ENCODE assay signal across 27 mouse cellular contexts in genomic region chr4:32174771-32175170, GRCm38 (mm10).
DNase-seq lines count a peak whose midpoint lies in the region; ATAC-seq lines count a peak whose summit lies in the region.
"Had no signal": no experiment of that assay in that cellular context is flagged by ENCODE, and none has a peak within 500 bp of the region (broad histone marks: within the 10 kb centered on the region; RNA-seq: fewer than 3 reads in every experiment).

No protein-coding gene starts in this region.

- no peak overlapping the region for H3K9ac ChIP-seq in neural tube, embryonic 13.5 days
- H3K9ac ChIP-seq: heart, embryonic 12.5 days; limb, embryonic 15.5 days; liver, embryonic 15.5 days; lung, embryonic 15.5 days; midbrain, embryonic 13.5 days had no signal

- DNase-seq in adrenal gland, postnatal 25 days: peak; percentile 35
- DNase-seq in adrenal gland, postnatal 10 days: no peak
- no peak for DNase-seq in neural tube, embryonic 10.5 days (ENCODE audit: extremely low spot score, low spot score)
- peak; percentile 26 for DNase-seq in brain, adult 2 months (ENCODE audit: low read depth, low spot score)
- no peak for DNase-seq in right cerebral cortex, postnatal 36 days (ENCODE audit: low spot score in 2 of 2)
- DNase-seq in kidney, postnatal 14 days: no peak
- DNase-seq: cerebellum, adult 2 months; cerebellum, postnatal 25 days; gastrocnemius, postnatal 25 days; heart, adult 18-20 months; heart, postnatal 10 days; lung, postnatal 36 days; right cerebral cortex, adult 18-20 months; thymus, adult 2 months; thymus, postnatal 4 days had no signal

- 75% methylated on average over 7 of the region's 7 CpGs for WGBS in neural tube, embryonic 13.5 days

- peak overlapping the region; percentile 33; the same call in 1 of the 2 replicates for H3K27ac ChIP-seq in neural tube, embryonic 13.5 days (replicated peaks)
- H3K27ac ChIP-seq: hindbrain, embryonic 10.5 days; left cerebral cortex, adult 2 months; limb, embryonic 15.5 days; lung, embryonic 15.5 days; midbrain, embryonic 13.5 days; stomach, postnatal 0 days had no signal

- ATAC-seq in neural tube, embryonic 13.5 days (ENCODE audit: low read depth): no peak
- ATAC-seq: forebrain, embryonic 16.5 days; intestine, postnatal 0 days; midbrain, embryonic 13.5 days had no signal

- no peaks in the 10 kb centered on the region for H3K27me3 ChIP-seq in neural tube, embryonic 13.5 days
- H3K27me3 ChIP-seq: heart, embryonic 12.5 days; limb, embryonic 15.5 days; liver, embryonic 15.5 days; lung, embryonic 15.5 days; midbrain, embryonic 13.5 days had no signal

- no peaks in the 10 kb centered on the region for H3K36me3 ChIP-seq in neural tube, embryonic 13.5 days
- H3K36me3 ChIP-seq: heart, embryonic 12.5 days; hindbrain, embryonic 10.5 days; limb, embryonic 15.5 days; liver, embryonic 15.5 days; lung, embryonic 15.5 days; midbrain, embryonic 13.5 days had no signal

- no peak overlapping the region for H3K4me3 ChIP-seq in neural tube, embryonic 13.5 days
- H3K4me3 ChIP-seq: heart, embryonic 12.5 days; hindbrain, embryonic 10.5 days; left cerebral cortex, adult 2 months; limb, embryonic 15.5 days; liver, embryonic 15.5 days; lung, embryonic 15.5 days; megakaryocyte, embryonic 14.5 days; midbrain, embryonic 13.5 days had no signal

- H3K9me3 ChIP-seq in neural tube, embryonic 13.5 days: 0 out of 2 replicates have a peak, but pooled peaks cover 4% of the 10 kb centered on the region
- H3K9me3 ChIP-seq: heart, embryonic 12.5 days; limb, embryonic 15.5 days; liver, embryonic 15.5 days; lung, embryonic 15.5 days; megakaryocyte, embryonic 14.5 days had no signal

- peaks cover 27% of the 10 kb centered on the region for H3K4me1 ChIP-seq in neural tube, embryonic 13.5 days (replicated peaks)

- no peak overlapping the region for H3K4me2 ChIP-seq in neural tube, embryonic 13.5 days
- H3K4me2 ChIP-seq: heart, embryonic 12.5 days; limb, embryonic 15.5 days; liver, embryonic 15.5 days; lung, embryonic 15.5 days; midbrain, embryonic 13.5 days had no signal

Comparison
In these comparisons a context has a peak if more than half of its experiments do, and no peak if none do; other contexts are left out.
1. DNase-seq: peak in adrenal gland, postnatal 25 days (single experiment) and brain, adult 2 months (single experiment); none in adrenal gland, postnatal 10 days (single experiment), neural tube, embryonic 10.5 days (single experiment), right cerebral cortex, postnatal 36 days (0 of 2) and kidney, postnatal 14 days (single experiment).